In the genomic region with DNA sequence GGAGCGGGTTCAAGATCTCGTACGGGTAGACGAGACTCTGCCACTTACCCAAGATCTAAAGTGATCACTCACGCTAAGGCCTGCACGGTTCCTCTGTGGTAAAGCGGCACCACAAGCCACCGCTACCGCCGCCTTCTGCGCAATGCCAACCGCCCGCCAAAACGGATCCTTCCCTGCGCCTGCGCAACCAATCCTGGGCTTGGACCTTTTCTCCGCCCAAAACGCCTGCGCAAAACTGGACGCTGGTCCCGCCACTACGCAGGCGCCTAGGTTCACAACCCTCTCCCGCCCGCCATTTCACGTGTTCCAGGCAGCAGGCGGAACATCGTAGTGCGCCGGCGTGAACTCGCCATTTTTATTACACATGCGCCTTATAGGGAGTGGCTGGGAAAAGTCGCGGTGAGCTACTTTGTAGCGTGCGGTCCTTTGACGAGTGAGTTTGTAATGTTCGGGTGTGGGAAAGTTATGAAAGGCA, we compare ENCODE assay signal across 8 mouse cellular contexts. TPM values are rescaled to one million over a fixed set of nuclear protein-coding genes. Genes with fewer than 3 reads are reported as not detected.
DNase-seq lines count a peak whose midpoint lies in the region; ATAC-seq lines count a peak whose summit lies in the region.

Cbx5 (minus strand) TSS at position 132 of the 475 bp plus-strand sequence.

- peaks cover 12% of the 10 kb centered on the region; the same call in 1 of the 2 replicates for H3K4me1 ChIP-seq in intestine, embryonic 15.5 days (replicated peaks)
- peaks cover 41% of the 10 kb centered on the region for H3K4me1 ChIP-seq in midbrain, embryonic 10.5 days

- WGBS in intestine, embryonic 15.5 days: under 1% methylated on average over 39 of the region's 39 CpGs
- under 1% methylated on average over 39 of the region's 39 CpGs for WGBS in midbrain, embryonic 10.5 days

- H3K9ac ChIP-seq in intestine, embryonic 15.5 days: peak within 1 kb of the TSS; percentile 66

- peaks cover 15% of the 10 kb centered on the region; the same call in 1 of the 2 replicates for H3K36me3 ChIP-seq in intestine, embryonic 15.5 days
- H3K36me3 ChIP-seq in midbrain, embryonic 10.5 days: peaks cover 62% of the 10 kb centered on the region

- ATAC-seq in intestine, embryonic 15.5 days: peak; percentile 95

- peak within 1 kb of the TSS; percentile 94 for H3K27ac ChIP-seq in intestine, embryonic 15.5 days
- peak within 1 kb of the TSS; percentile 98 for H3K27ac ChIP-seq in midbrain, embryonic 10.5 days (replicated peaks)

- intact Hi-C loops in gastrocnemius, postnatal 36 days (cut with DNase I): loop anchor here (1.0 kb wide), 1 partner anchor 33 kb away; the partner anchor contains the start of gene Copz1
- intact Hi-C loops in left cerebral cortex, postnatal 25 days (cut with DNase I): loop anchor here (1.0 to 5.0 kb wide), 3 partner anchors 32 to 65 kb away; partner anchors contain the start of gene Copz1

- no peaks in the 10 kb centered on the region for H3K9me3 ChIP-seq in intestine, embryonic 15.5 days
- peaks cover 7% of the 10 kb centered on the region; the same call in 1 of the 2 replicates for H3K9me3 ChIP-seq in midbrain, embryonic 10.5 days (replicated peaks)

- H3K4me2 ChIP-seq in intestine, embryonic 15.5 days (replicated peaks): peak within 1 kb of the TSS; percentile 79

- no peaks in the 10 kb centered on the region for H3K27me3 ChIP-seq in intestine, embryonic 15.5 days (replicated peaks)
- no peaks in the 10 kb centered on the region for H3K27me3 ChIP-seq in midbrain, embryonic 10.5 days (ENCODE audit: low read depth, poor library complexity, severe bottlenecking)

- peak within 1 kb of the TSS; percentile 54 for H3K4me3 ChIP-seq in intestine, embryonic 15.5 days (replicated peaks)
- peak within 1 kb of the TSS; percentile 78 for H3K4me3 ChIP-seq in midbrain, embryonic 10.5 days

- peak; percentile 99 for DNase-seq in adrenal gland, adult 2 months
- peak; percentile 94 for DNase-seq in embryo, embryonic 11.5 days (ENCODE audit: low read depth, low spot score)
- peak; percentile 95 to 98 for DNase-seq in gastrocnemius, postnatal 36 days
- DNase-seq in left cerebral cortex, postnatal 25 days (ENCODE audit: low spot score in 2 of 2): peak; percentile 99
- DNase-seq in midbrain, embryonic 10.5 days (ENCODE audit: low spot score): peak; percentile 97
- peak; percentile 94 for DNase-seq in right cerebral cortex, postnatal 4 days
- DNase-seq in Muller cell, postnatal 12 days (ENCODE audit: inconsistent ontology term): no peak

RNA-seq across cellular contexts. Expression of gene Cbx5, which starts in this region (rescaled TPM):
- total RNA-seq in adrenal gland, adult 2 months (2021): 10 to 100 TPM; 76.3 to 80.2 TPM
- 4.4 and 4.7 TPM in 2 replicates for polyA plus RNA-seq in adrenal gland, adult 2 months (2012; rRNA removed)
- total RNA-seq in gastrocnemius, postnatal 36 days (2021): 10 to 100 TPM; 26.4 to 26.6 TPM
- polyA plus RNA-seq in intestine, embryonic 15.5 days (2015; fragmentation: Nextera tagmentation; extraction: Ambion mirVana): 86.7 and 98.0 TPM in 2 replicates
- total RNA-seq in left cerebral cortex, postnatal 25 days (2021): 100 to 1,000 TPM; 173 to 187 TPM
- 194 and 206 TPM in 2 replicates for polyA plus RNA-seq in midbrain, embryonic 10.5 days (2016; fragmentation: Nextera tagmentation; extraction: Ambion mirVana)

Comparison
In these comparisons a context has a peak if more than half of its experiments do, and no peak if none do; other contexts are left out.
1. RNA of gene Cbx5 (polyA plus RNA-seq): 194 to 206 TPM in midbrain, embryonic 10.5 days and 86.7 to 98.0 TPM in intestine, embryonic 15.5 days; 4.4 to 4.7 TPM in adrenal gland, adult 2 months; every median in the first group is over 10 times any median in the second.